In the genomic region with DNA sequence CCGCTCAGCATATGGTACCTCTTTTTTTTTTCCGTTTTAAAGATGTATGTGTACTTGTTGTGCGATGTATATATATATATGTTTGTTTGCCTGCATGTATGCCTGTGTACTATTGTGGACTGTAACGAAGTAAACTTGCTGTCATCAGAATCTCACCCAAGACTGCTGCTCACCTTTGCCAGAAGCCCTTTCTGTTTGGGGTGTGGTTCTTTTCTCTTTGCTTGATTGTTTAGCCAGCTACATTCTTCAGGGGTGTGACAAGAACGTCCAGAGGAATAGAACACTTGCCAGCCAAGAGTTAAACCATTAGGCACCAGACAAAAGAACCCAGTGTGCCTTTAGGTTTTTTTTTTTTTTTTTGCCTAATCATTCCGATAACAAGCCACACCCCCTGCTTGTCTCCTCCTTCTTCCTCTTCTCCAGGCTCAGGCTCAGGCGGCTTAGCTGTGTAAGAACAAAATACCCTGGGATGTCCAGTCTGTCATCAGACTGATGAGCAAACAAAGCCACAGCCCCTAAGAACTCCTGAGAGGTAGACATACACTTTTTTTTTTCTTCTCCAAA, we compare ENCODE assay signal across 8 mouse cellular contexts. TPM values are rescaled to one million over a fixed set of nuclear protein-coding genes. Genes with fewer than 3 reads are reported as not detected.
DNase-seq lines count a peak whose midpoint lies in the region; ATAC-seq and TF ChIP-seq lines count a peak whose summit lies in the region.

No protein-coding gene starts in this region.

- H3K36me3 ChIP-seq in embryonic facial prominence, embryonic 14.5 days (ENCODE audit: control insufficient read depth, insufficient read depth, low read length) = no peaks in the 10 kb centered on the region
- no peaks in the 10 kb centered on the region for H3K36me3 ChIP-seq in kidney, postnatal 0 days (ENCODE audit: insufficient read depth, low read length)

- H3K4me1 ChIP-seq in embryonic facial prominence, embryonic 14.5 days (ENCODE audit: control insufficient read depth, insufficient read depth, low read length) = no peaks in the 10 kb centered on the region
- H3K4me1 ChIP-seq in kidney, postnatal 0 days (replicated peaks; ENCODE audit: insufficient read depth, low read length) = no peaks in the 10 kb centered on the region

- DNase-seq in gastrocnemius, adult 18-20 months (ENCODE audit: low spot score) = peak; percentile 47
- no peak for DNase-seq in gastrocnemius, postnatal 4 days (ENCODE audit: low spot score in 2 of 2)
- peak; percentile 69 for DNase-seq in CD4-positive, CD25-positive, alpha-beta regulatory T cell, adult 2 months (ENCODE audit: low read depth, low spot score)
- peak; percentile 42 for DNase-seq in embryonic facial prominence, embryonic 14.5 days (ENCODE audit: low spot score)
- peak; percentile 50 for DNase-seq in kidney, postnatal 0 days (ENCODE audit: low spot score)
- no peak for DNase-seq in left cerebral cortex, adult 18-20 months (ENCODE audit: low spot score in 2 of 2)

- peak overlapping the region; percentile 11; the same call in 1 of the 2 replicates for H3K4me2 ChIP-seq in embryonic facial prominence, embryonic 14.5 days (ENCODE audit: low read depth, low read length)
- no peak overlapping the region for H3K4me2 ChIP-seq in kidney, postnatal 0 days (ENCODE audit: low read length)

- no peaks in the 10 kb centered on the region for H3K9me3 ChIP-seq in embryonic facial prominence, embryonic 14.5 days (ENCODE audit: control insufficient read depth, low read length)
- no peaks in the 10 kb centered on the region for H3K9me3 ChIP-seq in kidney, postnatal 0 days (replicated peaks; ENCODE audit: low read length)

- WGBS in embryonic facial prominence, embryonic 14.5 days = 36% methylated on average over 7 of the region's 7 CpGs
- WGBS in kidney, postnatal 0 days = 57% methylated on average over 7 of the region's 7 CpGs

- ATAC-seq in embryonic facial prominence, embryonic 14.5 days (ENCODE audit: low read depth) = 0 out of 2 replicates have a peak, but pooled peaks have one; percentile 37
- no peak for ATAC-seq in kidney, postnatal 0 days (replicated peaks; ENCODE audit: low FRiP score, low read depth)
- ATAC-seq in megakaryocyte-erythroid progenitor cell, adult 5-6 weeks (replicated peaks; ENCODE audit: low FRiP score, low TSS enrichment, poor library complexity, severe bottlenecking) = peak; percentile 69
- no peak for ATAC-seq in erythroblast, adult 5-6 weeks (replicated peaks; ENCODE audit: low FRiP score, poor library complexity, severe bottlenecking)

- no peak overlapping the region for H3K27ac ChIP-seq in embryonic facial prominence, embryonic 14.5 days (replicated peaks; ENCODE audit: low read depth, low read length)
- no peak overlapping the region for H3K27ac ChIP-seq in kidney, postnatal 0 days

- TF ChIP-seq CTCF in kidney, postnatal 0 days (IDR thresholded peaks at IDR 0.05; ENCODE audit: low read depth) = no peak

- H3K9ac ChIP-seq in embryonic facial prominence, embryonic 14.5 days (ENCODE audit: low read depth, low read length) = no peak overlapping the region
- no peak overlapping the region for H3K9ac ChIP-seq in kidney, postnatal 0 days (ENCODE audit: low read depth, low read length)

- H3K27me3 ChIP-seq in embryonic facial prominence, embryonic 14.5 days (replicated peaks; ENCODE audit: control insufficient read depth, insufficient read depth, low read length) = no peaks in the 10 kb centered on the region
- no peaks in the 10 kb centered on the region for H3K27me3 ChIP-seq in kidney, postnatal 0 days (ENCODE audit: insufficient read depth, low read length)

- H3K4me3 ChIP-seq in embryonic facial prominence, embryonic 14.5 days (ENCODE audit: low read depth, low read length) = no peak overlapping the region
- no peak overlapping the region for H3K4me3 ChIP-seq in kidney, postnatal 0 days (replicated peaks; ENCODE audit: low read depth, low read length)

RNA-seq across cellular contexts. Expression of a gene that starts 20.5 kb away (rescaled TPM):
- 1 to 10 TPM; 6.5 to 8.2 TPM for total RNA-seq in gastrocnemius, adult 18-20 months (2021)
- total RNA-seq in gastrocnemius, postnatal 4 days (2021) = 1 to 10 TPM; 4.9 to 5.0 TPM
- 17.2 and 19.2 TPM in 2 replicates for polyA plus RNA-seq in embryonic facial prominence, embryonic 14.5 days (2014; fragmentation: Nextera tagmentation; extraction: Ambion mirVana)
- 15.0 and 15.6 TPM in 2 replicates for polyA plus RNA-seq in kidney, postnatal 0 days (2015; fragmentation: Nextera tagmentation; extraction: Ambion mirVana)
- 17.0 and 36.2 TPM in 2 replicates for total RNA-seq in megakaryocyte-erythroid progenitor cell, adult 5-6 weeks (2014; fragmentation: Nextera tagmentation)
- total RNA-seq in megakaryocyte-erythroid progenitor cell, adult 5-6 weeks (2017) = 16.2 and 55.9 TPM in 2 replicates
- 100 to 1,000 TPM; 104 to 111 TPM for total RNA-seq in left cerebral cortex, adult 18-20 months (2021)
- 17.8 and 21.7 TPM in 2 replicates for total RNA-seq in erythroblast, adult 5-6 weeks (2015; ENCODE audit: low replicate concordance)
- 14.5 and 15.3 TPM in 2 replicates for total RNA-seq in erythroblast, adult 5-6 weeks (2017; ENCODE audit: low replicate concordance)

Comparison
In these comparisons a context has a peak if more than half of its experiments do, and no peak if none do; other contexts are left out.
1. DNase-seq: peak in gastrocnemius, adult 18-20 months (single experiment), CD4-positive, CD25-positive, alpha-beta regulatory T cell, adult 2 months (single experiment), embryonic facial prominence, embryonic 14.5 days (single experiment) and kidney, postnatal 0 days (single experiment); none in gastrocnemius, postnatal 4 days (0 of 2) and left cerebral cortex, adult 18-20 months (0 of 2).
2. ATAC-seq: peak in embryonic facial prominence, embryonic 14.5 days (single experiment) and megakaryocyte-erythroid progenitor cell, adult 5-6 weeks (single experiment); none in kidney, postnatal 0 days (single experiment) and erythroblast, adult 5-6 weeks (single experiment).